9 mouse cellular contexts compared by ENCODE assay signal in the genomic region with DNA sequence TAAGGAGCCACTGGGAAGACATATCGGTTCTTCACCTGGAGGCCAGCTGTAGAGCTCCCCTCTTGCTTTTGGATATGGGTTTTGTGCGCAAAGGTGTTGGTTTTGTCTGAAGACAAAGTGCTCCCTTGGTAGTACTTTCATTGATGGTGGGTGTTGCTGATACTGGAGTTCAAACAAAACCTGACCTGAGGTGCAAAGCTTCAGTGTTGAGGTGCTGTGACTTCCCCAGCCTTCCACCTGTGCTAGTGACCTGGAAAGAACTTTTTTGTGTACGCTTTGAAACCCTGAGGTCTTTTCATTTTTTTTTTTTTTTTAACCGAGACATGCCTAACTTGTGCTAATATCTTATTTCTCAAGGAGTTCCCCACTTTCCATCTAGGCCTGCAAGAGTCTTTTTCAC. TPM values are rescaled to one million over a fixed set of nuclear protein-coding genes. Genes with fewer than 3 reads are reported as not detected.
DNase-seq lines count a peak whose midpoint lies in the region; ATAC-seq and TF ChIP-seq lines count a peak whose summit lies in the region.
"Had no signal": no experiment of that assay in that cellular context is flagged by ENCODE, and none has a peak within 500 bp of the region (broad histone marks: within the 10 kb centered on the region; RNA-seq: fewer than 3 reads in every experiment).

No protein-coding gene starts in this region.

- no peak for TF ChIP-seq EP300 in stomach, postnatal 0 days (optimal IDR thresholded peaks at IDR 0.05)

- TF ChIP-seq CTCF in stomach, postnatal 0 days (IDR thresholded peaks at IDR 0.05; ENCODE audit: low read depth): no peak

- H3K4me1 ChIP-seq in megakaryocyte, embryonic 14.5 days: peaks cover 45% of the 10 kb centered on the region
- H3K4me1 ChIP-seq in heart, embryonic 16.5 days (ENCODE audit: control insufficient read depth, insufficient read depth, low read length): peaks cover 20% of the 10 kb centered on the region
- peaks cover 42% of the 10 kb centered on the region for H3K4me1 ChIP-seq in liver, embryonic 12.5 days
- H3K4me1 ChIP-seq in stomach, postnatal 0 days (replicated peaks; ENCODE audit: control insufficient read depth, insufficient read depth): peaks cover 2% of the 10 kb centered on the region; the same call in 1 of the 2 replicates

- no peaks in the 10 kb centered on the region for H3K27me3 ChIP-seq in megakaryocyte, embryonic 14.5 days (replicated peaks)
- no peaks in the 10 kb centered on the region for H3K27me3 ChIP-seq in heart, embryonic 16.5 days (ENCODE audit: control insufficient read depth, insufficient read depth, low read length)
- H3K27me3 ChIP-seq in liver, embryonic 12.5 days (replicated peaks): no peaks in the 10 kb centered on the region
- no peaks in the 10 kb centered on the region for H3K27me3 ChIP-seq in stomach, postnatal 0 days (ENCODE audit: control insufficient read depth, insufficient read depth, low read length)

- WGBS in heart, embryonic 16.5 days: 87% methylated on average over 4 of the region's 4 CpGs
- 68% methylated on average over 4 of the region's 4 CpGs for WGBS in liver, embryonic 12.5 days (ENCODE audit: insufficient replicate concordance)
- WGBS in stomach, postnatal 0 days: 66% methylated on average over 4 of the region's 4 CpGs

- no peak for DNase-seq in stomach, postnatal 0 days (ENCODE audit: low spot score)
- no peak for DNase-seq in spleen, adult 18-20 months
- DNase-seq in left cerebral cortex, adult 9 months (ENCODE audit: low spot score in 2 of 2): no peak

- no peak overlapping the region for H3K9ac ChIP-seq in heart, embryonic 16.5 days (ENCODE audit: low read length)
- no peak overlapping the region for H3K9ac ChIP-seq in liver, embryonic 12.5 days
- peak overlapping the region; percentile 99; the same call in 1 of the 2 replicates for H3K9ac ChIP-seq in stomach, postnatal 0 days (ENCODE audit: low read length)

- H3K27ac ChIP-seq in heart, embryonic 16.5 days (ENCODE audit: low read length): no peak overlapping the region; the same call in 1 of the 2 replicates
- no peak overlapping the region for H3K27ac ChIP-seq in liver, embryonic 12.5 days
- H3K27ac ChIP-seq in stomach, postnatal 0 days (replicated peaks): 0 out of 2 replicates have a peak overlapping the region, but pooled peaks have one; percentile 18

- no peaks in the 10 kb centered on the region for H3K36me3 ChIP-seq in megakaryocyte, embryonic 14.5 days (replicated peaks; ENCODE audit: low read length)
- H3K36me3 ChIP-seq in heart, embryonic 16.5 days (ENCODE audit: control insufficient read depth, insufficient read depth): no peaks in the 10 kb centered on the region
- no peaks in the 10 kb centered on the region for H3K36me3 ChIP-seq in liver, embryonic 12.5 days
- no peaks in the 10 kb centered on the region for H3K36me3 ChIP-seq in stomach, postnatal 0 days (ENCODE audit: control insufficient read depth, insufficient read depth, low read length)

- H3K4me2 ChIP-seq in heart, embryonic 16.5 days (ENCODE audit: low read depth, low read length): peak overlapping the region; percentile 89
- peak overlapping the region; percentile 79 for H3K4me2 ChIP-seq in liver, embryonic 12.5 days
- peak overlapping the region; percentile 56 for H3K4me2 ChIP-seq in stomach, postnatal 0 days (replicated peaks; ENCODE audit: low read depth)

- ATAC-seq in megakaryocyte, adult 5-6 weeks (ENCODE audit: poor library complexity, severe bottlenecking): no peak
- ATAC-seq in heart, embryonic 16.5 days (replicated peaks; ENCODE audit: extremely low read depth, insufficient read depth, low FRiP score): no peak
- no peak for ATAC-seq in liver, embryonic 12.5 days
- ATAC-seq in stomach, postnatal 0 days (ENCODE audit: low FRiP score, low TSS enrichment): no peak

- peak overlapping the region; percentile 94 for H3K4me3 ChIP-seq in megakaryocyte, embryonic 14.5 days (replicated peaks)
- peak overlapping the region; percentile 96 for H3K4me3 ChIP-seq in heart, embryonic 16.5 days (ENCODE audit: low read length)
- peak overlapping the region; percentile 84 for H3K4me3 ChIP-seq in liver, embryonic 12.5 days
- peak overlapping the region; percentile 82; the same call in 1 of the 2 replicates for H3K4me3 ChIP-seq in stomach, postnatal 0 days (ENCODE audit: low read depth, low read length)

- no peaks in the 10 kb centered on the region for H3K9me3 ChIP-seq in megakaryocyte, embryonic 14.5 days
- no peaks in the 10 kb centered on the region for H3K9me3 ChIP-seq in heart, embryonic 16.5 days (replicated peaks; ENCODE audit: control insufficient read depth, low read length)
- no peaks in the 10 kb centered on the region for H3K9me3 ChIP-seq in liver, embryonic 12.5 days (replicated peaks)
- H3K9me3 ChIP-seq in stomach, postnatal 0 days (ENCODE audit: control insufficient read depth, low read length): no peaks in the 10 kb centered on the region

RNA-seq across cellular contexts. Expression of a gene that starts 1.6 kb away (rescaled TPM):
- polyA plus RNA-seq in megakaryocyte, embryonic 14.5 days (2012; ENCODE audit: insufficient read depth, low replicate concordance): 0.23 and 7.2 TPM in 2 replicates
- total RNA-seq in megakaryocyte, adult 5-6 weeks (2015): 196 and 199 TPM in 2 replicates
- 173 and 186 TPM in 2 replicates for total RNA-seq in megakaryocyte, adult 5-6 weeks (2017)
- polyA plus RNA-seq in heart, embryonic 16.5 days (2015; fragmentation: Nextera tagmentation; extraction: Ambion mirVana): 25.0 and 31.1 TPM in 2 replicates
- 21.6 and 22.1 TPM in 2 replicates for polyA plus RNA-seq in liver, embryonic 12.5 days (2016; fragmentation: Nextera tagmentation; extraction: Ambion mirVana)
- 21.3 and 24.2 TPM in 2 replicates for polyA plus RNA-seq in stomach, postnatal 0 days (2015; fragmentation: Nextera tagmentation; extraction: Ambion mirVana)

RNA-seq across cellular contexts. Expression of a gene that starts 20.3 kb away (rescaled TPM):
- not detected in 2 replicates for polyA plus RNA-seq in megakaryocyte, embryonic 14.5 days (2012; ENCODE audit: insufficient read depth, low replicate concordance)
- total RNA-seq in megakaryocyte, adult 5-6 weeks (2015): not detected in 2 replicates
- not detected in 2 replicates for total RNA-seq in megakaryocyte, adult 5-6 weeks (2017)
- 8.7 and 28.7 TPM in 2 replicates for polyA plus RNA-seq in heart, embryonic 16.5 days (2015; fragmentation: Nextera tagmentation; extraction: Ambion mirVana)
- not detected in 2 replicates for polyA plus RNA-seq in liver, embryonic 12.5 days (2016; fragmentation: Nextera tagmentation; extraction: Ambion mirVana)
- 0.23 and 0.36 TPM in 2 replicates for polyA plus RNA-seq in stomach, postnatal 0 days (2015; fragmentation: Nextera tagmentation; extraction: Ambion mirVana)
- total RNA-seq: adrenal gland, adult 2 months; gastrocnemius, adult 18-20 months had no signal
- polyA plus RNA-seq: adrenal gland, adult 2 months had no signal
